Mouse (Mus musculus): ENCODE results near the gene Tmem145. TPM values are rescaled to one million over a fixed set of nuclear protein-coding genes. Genes with fewer than 3 reads are reported as not detected.
A peak's percentile ranks its signal among the peaks of the same experiment; 100 is the strongest.

Gene Tmem145
- polyA plus RNA-seq, 1 experiment from 2014 or later = 10.6 TPM

DNA sequence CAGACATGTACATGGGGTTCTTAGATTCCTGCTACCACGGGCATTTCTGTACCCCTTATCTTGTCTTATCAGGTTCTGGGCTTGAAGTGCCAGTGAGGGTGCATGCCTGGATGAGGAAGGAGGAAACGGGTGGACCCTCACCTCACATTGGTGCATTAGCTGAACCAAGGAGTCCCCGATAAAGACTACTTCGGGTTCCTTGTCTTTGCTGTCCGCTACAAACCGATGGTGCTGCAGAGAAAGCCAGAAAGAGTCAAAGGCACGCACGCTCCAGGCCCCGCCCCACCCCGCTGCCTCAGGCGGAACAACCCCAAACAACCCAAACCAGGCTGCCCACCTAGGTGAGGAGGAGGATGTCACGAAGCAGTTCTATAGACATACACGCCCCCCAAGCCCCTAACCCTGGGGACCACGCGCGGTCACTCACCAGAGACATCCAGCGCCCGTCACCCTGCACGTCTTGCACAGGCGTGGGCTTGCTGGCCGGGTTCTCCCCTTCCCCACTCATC, 8.9 kb upstream of the Tmem145 start:
- H3K36me3 ChIP-seq (ENCODE audit: control insufficient read depth, insufficient read depth, low read length) = peaks cover 11% of the 10 kb centered on the region
- H3K4me2 ChIP-seq (replicated peaks; ENCODE audit: low read depth, low read length) = peak overlapping the region; percentile 75
- H3K9ac ChIP-seq (ENCODE audit: low read depth, low read length) = peak overlapping the region; percentile 85
- H3K4me3 ChIP-seq (ENCODE audit: low read depth, low read length) = peak overlapping the region; percentile 78
- peak; percentile 64 for DNase-seq (ENCODE audit: low spot score)
- ATAC-seq (ENCODE audit: low FRiP score) = no peak
- no peaks in the 10 kb centered on the region for H3K27me3 ChIP-seq (ENCODE audit: control insufficient read depth, insufficient read depth, low read length)
- peak overlapping the region; percentile 87 for H3K27ac ChIP-seq (ENCODE audit: low read depth, low read length)
- no peaks in the 10 kb centered on the region for H3K4me1 ChIP-seq (replicated peaks; ENCODE audit: control insufficient read depth, insufficient read depth, low read length)
- H3K9me3 ChIP-seq (ENCODE audit: control insufficient read depth, low read length) = no peaks in the 10 kb centered on the region
- under 1% methylated on average over 21 of the region's 21 CpGs for WGBS

DNA sequence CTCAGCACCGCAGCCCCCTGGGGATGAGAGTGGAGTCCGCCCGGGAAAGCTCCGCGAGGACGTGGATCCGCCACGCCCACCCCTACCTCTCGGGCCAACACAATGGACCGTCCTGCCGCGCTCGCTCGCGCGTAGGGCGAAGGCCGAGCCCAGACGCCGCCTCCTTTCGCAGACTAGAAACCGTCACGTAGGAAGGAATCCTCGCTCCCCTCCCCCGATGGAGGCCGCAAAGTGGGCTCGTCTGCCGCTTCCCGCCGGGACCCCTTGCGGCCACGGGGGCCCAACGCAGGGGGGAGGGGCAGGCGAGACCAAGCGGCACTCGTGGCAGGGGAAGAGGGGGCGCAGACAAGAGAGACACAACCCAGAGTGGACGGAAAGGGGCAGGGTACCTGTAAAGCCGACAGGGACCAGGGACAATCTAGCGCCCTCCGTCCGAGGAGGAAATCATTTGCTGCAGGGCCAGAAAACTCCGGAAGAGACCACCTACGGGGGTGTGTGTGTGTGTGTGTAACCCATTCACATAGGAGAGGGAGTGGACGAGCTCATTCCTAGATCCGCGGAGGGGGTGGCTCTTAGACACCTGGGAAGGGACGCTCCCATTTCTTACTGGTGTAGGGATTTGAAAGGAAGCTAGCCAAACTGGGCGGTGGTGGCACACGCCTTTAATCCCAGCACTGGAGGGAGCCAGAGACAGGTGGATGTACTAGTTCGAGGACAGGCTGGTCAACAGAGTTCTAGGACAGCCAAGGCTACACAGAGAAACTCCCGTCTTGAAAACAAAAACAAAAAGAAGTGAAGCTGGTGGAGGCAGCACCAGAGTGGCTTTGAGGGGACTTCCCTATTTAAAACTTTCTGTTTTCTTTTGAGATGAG, 8.2 kb upstream of the Tmem145 start, which contains the start of gene Pafah1b3:
TSS of gene Pafah1b3 (minus strand) at position 533 of the 872 bp plus-strand sequence.
- peaks cover 8% of the 10 kb centered on the region for H3K36me3 ChIP-seq (ENCODE audit: control insufficient read depth, insufficient read depth, low read length)
- no peaks in the 10 kb centered on the region for H3K4me1 ChIP-seq (replicated peaks; ENCODE audit: control insufficient read depth, insufficient read depth, low read length)
- peak within 1 kb of the TSS; percentile 87 for H3K27ac ChIP-seq (ENCODE audit: low read depth, low read length)
- H3K27me3 ChIP-seq (ENCODE audit: control insufficient read depth, insufficient read depth, low read length) = no peaks in the 10 kb centered on the region
- H3K4me2 ChIP-seq (replicated peaks; ENCODE audit: low read depth, low read length) = peak within 1 kb of the TSS; percentile 75
- under 1% methylated on average over 52 of the region's 52 CpGs for WGBS
- H3K4me3 ChIP-seq (ENCODE audit: low read depth, low read length) = peak within 1 kb of the TSS; percentile 78
- DNase-seq (ENCODE audit: low spot score) (peak; percentile 94), ATAC-seq (ENCODE audit: low FRiP score) (peak; percentile 94)
- H3K9ac ChIP-seq (ENCODE audit: low read depth, low read length) = peak within 1 kb of the TSS; percentile 85
- no peaks in the 10 kb centered on the region for H3K9me3 ChIP-seq (ENCODE audit: control insufficient read depth, low read length)

DNA sequence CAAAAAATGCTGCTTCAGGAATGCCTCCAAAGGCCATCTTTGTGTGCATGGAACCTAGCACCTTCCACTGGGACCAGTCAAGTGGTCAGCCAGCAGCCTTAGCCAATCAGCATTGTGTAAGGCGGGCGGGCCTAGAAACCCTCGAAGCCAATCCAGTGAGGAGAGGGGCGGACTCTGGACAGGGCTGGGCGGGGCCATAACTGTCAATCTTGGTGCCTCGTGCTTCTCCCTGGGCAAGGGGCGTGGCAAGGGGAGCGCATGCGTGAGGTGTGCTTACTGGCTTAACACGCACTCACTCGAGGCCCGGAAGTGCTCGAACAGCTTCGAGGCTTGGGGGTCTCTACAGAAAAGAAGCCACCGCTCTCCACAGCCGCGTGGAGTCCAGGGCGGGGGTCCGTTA, 4.8 kb upstream of the Tmem145 start, which contains the start of gene Prr19:
TSS of gene Prr19 (plus strand) at position 349 of the 400 bp plus-strand sequence.
- H3K4me1 ChIP-seq (replicated peaks; ENCODE audit: control insufficient read depth, insufficient read depth, low read length) = no peaks in the 10 kb centered on the region
- H3K4me2 ChIP-seq (replicated peaks; ENCODE audit: low read depth, low read length) = no peak within 1 kb of the TSS
- 49% methylated on average over 19 of the region's 19 CpGs for WGBS
- DNase-seq (ENCODE audit: low spot score) = peak; percentile 68
- no peak within 1 kb of the TSS for H3K4me3 ChIP-seq (ENCODE audit: low read depth, low read length)
- ATAC-seq (ENCODE audit: low FRiP score) = no peak
- no peaks in the 10 kb centered on the region for H3K27me3 ChIP-seq (ENCODE audit: control insufficient read depth, insufficient read depth, low read length)
- H3K36me3 ChIP-seq (ENCODE audit: control insufficient read depth, insufficient read depth, low read length) = peaks cover under 1% of the 10 kb centered on the region; the same call in 1 of the 2 replicates
- H3K27ac ChIP-seq (ENCODE audit: low read depth, low read length) = no peak within 1 kb of the TSS
- H3K9me3 ChIP-seq (ENCODE audit: control insufficient read depth, low read length) = no peaks in the 10 kb centered on the region
- no peak within 1 kb of the TSS for H3K9ac ChIP-seq (ENCODE audit: low read depth, low read length)

DNA sequence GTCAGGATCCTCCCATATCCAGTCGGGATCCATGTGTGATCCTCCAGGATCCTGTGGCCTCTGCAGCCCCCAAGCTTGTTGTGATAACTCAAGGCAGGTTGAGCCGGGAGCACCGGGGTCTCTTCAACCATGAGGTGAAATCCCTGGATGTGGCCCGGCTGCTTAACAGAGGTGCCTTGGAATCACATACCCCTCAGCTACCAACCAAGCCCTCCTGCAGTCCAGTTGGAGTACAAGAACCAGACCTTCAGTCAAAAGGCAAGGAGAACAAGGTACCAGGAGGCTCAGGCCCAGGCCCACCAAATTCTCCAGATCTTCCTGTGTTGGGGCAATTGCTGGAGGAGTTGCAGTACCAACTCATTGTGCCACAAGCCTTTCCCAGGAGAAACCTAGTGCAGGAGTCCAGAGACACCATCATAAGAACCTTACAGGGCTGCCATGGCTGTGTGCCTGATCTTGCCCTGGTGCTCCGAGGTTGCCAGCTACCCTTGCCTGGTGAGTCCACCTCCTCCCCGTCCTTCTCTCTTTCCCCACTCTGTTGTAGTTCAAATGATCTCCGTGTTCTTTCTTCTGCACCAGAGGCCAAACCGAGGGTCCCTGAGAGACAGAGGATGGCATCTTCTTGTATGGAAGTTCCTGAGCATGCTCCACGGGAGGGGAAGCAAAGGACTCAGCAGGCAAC, 2.8 kb upstream of the Tmem145 start:
- no peak overlapping the region for H3K4me3 ChIP-seq (ENCODE audit: low read depth, low read length)
- H3K9ac ChIP-seq (ENCODE audit: low read depth, low read length) = no peak overlapping the region
- DNase-seq (ENCODE audit: low spot score) = no peak
- H3K27me3 ChIP-seq (ENCODE audit: control insufficient read depth, insufficient read depth, low read length) = no peaks in the 10 kb centered on the region
- H3K4me2 ChIP-seq (replicated peaks; ENCODE audit: low read depth, low read length) = no peak overlapping the region
- H3K4me1 ChIP-seq (replicated peaks; ENCODE audit: control insufficient read depth, insufficient read depth, low read length) = no peaks in the 10 kb centered on the region
- ATAC-seq (ENCODE audit: low FRiP score) = no peak
- 66% methylated on average over 9 of the region's 9 CpGs for WGBS
- no peaks in the 10 kb centered on the region for H3K36me3 ChIP-seq (ENCODE audit: control insufficient read depth, insufficient read depth, low read length)
- no peaks in the 10 kb centered on the region for H3K9me3 ChIP-seq (ENCODE audit: control insufficient read depth, low read length)
- H3K27ac ChIP-seq (ENCODE audit: low read depth, low read length) = no peak overlapping the region

DNA sequence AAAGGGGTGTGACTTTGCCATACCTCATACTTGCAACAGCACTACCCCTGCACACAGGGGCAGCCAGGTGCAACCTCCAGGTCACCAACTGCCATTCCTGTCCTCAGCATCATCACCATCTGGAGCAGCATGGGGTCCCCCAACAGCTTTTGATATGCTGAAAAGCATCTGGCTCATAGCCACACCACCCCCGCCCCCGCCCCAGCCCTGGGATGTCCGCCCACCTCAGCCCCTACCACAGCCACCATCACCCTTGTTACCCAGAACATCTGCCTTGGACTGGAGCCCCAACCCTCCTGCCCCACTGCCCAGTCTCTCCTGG, 2.3 kb upstream of the Tmem145 start:
- H3K4me3 ChIP-seq (ENCODE audit: low read depth, low read length) = no peak overlapping the region
- no peaks in the 10 kb centered on the region for H3K9me3 ChIP-seq (ENCODE audit: control insufficient read depth, low read length)
- H3K27ac ChIP-seq (ENCODE audit: low read depth, low read length) = no peak overlapping the region
- no peaks in the 10 kb centered on the region for H3K4me1 ChIP-seq (replicated peaks; ENCODE audit: control insufficient read depth, insufficient read depth, low read length)
- no peak for DNase-seq (ENCODE audit: low spot score)
- ATAC-seq (ENCODE audit: low FRiP score) = no peak
- H3K36me3 ChIP-seq (ENCODE audit: control insufficient read depth, insufficient read depth, low read length) = no peaks in the 10 kb centered on the region
- no peaks in the 10 kb centered on the region for H3K27me3 ChIP-seq (ENCODE audit: control insufficient read depth, insufficient read depth, low read length)
- WGBS = 64% methylated on average over 3 of the region's 3 CpGs
- H3K4me2 ChIP-seq (replicated peaks; ENCODE audit: low read depth, low read length) = no peak overlapping the region
- no peak overlapping the region for H3K9ac ChIP-seq (ENCODE audit: low read depth, low read length)

DNA sequence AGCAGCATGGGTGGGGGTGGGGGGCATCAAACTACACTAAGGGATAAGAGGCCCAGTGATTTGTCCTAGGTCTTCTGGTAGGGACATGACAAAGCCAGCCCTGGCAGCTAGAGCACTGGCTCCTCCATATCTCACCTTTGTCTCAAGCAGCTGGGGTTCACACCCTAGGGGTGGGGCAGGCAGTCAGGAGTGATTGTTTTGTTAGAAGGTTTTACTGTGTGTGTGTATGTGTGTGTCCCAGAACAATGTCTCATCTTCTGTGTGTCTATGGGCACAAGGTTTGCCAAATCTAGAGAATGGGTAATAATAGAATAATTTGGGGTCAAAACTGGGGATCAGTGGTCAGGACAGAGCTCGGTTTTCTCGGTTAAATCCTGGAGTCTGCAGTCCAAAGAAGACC, 425 bp upstream of the Tmem145 start:
- H3K4me1 ChIP-seq (replicated peaks; ENCODE audit: control insufficient read depth, insufficient read depth, low read length) = no peaks in the 10 kb centered on the region
- H3K4me2 ChIP-seq (replicated peaks; ENCODE audit: low read depth, low read length) = peak overlapping the region; percentile 79
- peak overlapping the region; percentile 65 for H3K9ac ChIP-seq (ENCODE audit: low read depth, low read length)
- no peaks in the 10 kb centered on the region for H3K9me3 ChIP-seq (ENCODE audit: control insufficient read depth, low read length)
- H3K27ac ChIP-seq (ENCODE audit: low read depth, low read length) = no peak overlapping the region
- ATAC-seq (ENCODE audit: low FRiP score) (peak; percentile 31; the same call in 1 of the 2 replicates), DNase-seq (ENCODE audit: low spot score) (no peak)
- no peaks in the 10 kb centered on the region for H3K36me3 ChIP-seq (ENCODE audit: control insufficient read depth, insufficient read depth, low read length)
- H3K4me3 ChIP-seq (ENCODE audit: low read depth, low read length) = peak overlapping the region; percentile 53
- no peaks in the 10 kb centered on the region for H3K27me3 ChIP-seq (ENCODE audit: control insufficient read depth, insufficient read depth, low read length)
- WGBS = 0% methylated on average over 2 of the region's 2 CpGs

DNA sequence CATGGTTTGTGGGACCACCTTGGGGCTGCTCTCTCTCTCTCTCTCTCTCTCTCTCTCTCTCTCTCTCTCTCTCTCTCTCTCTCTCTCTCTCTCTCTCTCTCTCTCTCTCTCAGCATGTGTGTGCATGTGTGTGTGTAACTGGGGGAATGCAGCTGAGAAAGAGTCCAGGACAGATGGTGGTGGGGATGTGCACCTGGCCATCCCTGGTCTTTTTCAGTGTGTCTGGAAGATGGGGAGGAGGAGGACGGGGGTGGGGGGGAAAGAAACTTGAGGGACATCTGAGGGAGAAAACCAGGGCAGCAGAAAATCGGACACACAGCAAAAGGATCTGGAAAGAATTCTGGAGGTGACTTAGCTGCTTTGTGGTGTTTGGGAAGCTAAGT, 699 bp downstream of the Tmem145 start:
- no peaks in the 10 kb centered on the region for H3K9me3 ChIP-seq (ENCODE audit: control insufficient read depth, low read length)
- peaks cover 3% of the 10 kb centered on the region; the same call in 1 of the 2 replicates for H3K27me3 ChIP-seq (ENCODE audit: control insufficient read depth, insufficient read depth, low read length)
- H3K9ac ChIP-seq (ENCODE audit: low read depth, low read length) = no peak overlapping the region
- no peaks in the 10 kb centered on the region for H3K36me3 ChIP-seq (ENCODE audit: control insufficient read depth, insufficient read depth, low read length)
- DNase-seq (ENCODE audit: low spot score) (no peak), ATAC-seq (ENCODE audit: low FRiP score) (no peak)
- peak overlapping the region; percentile 53 for H3K4me3 ChIP-seq (ENCODE audit: low read depth, low read length)
- no peaks in the 10 kb centered on the region for H3K4me1 ChIP-seq (replicated peaks; ENCODE audit: control insufficient read depth, insufficient read depth, low read length)
- peak overlapping the region; percentile 79 for H3K4me2 ChIP-seq (replicated peaks; ENCODE audit: low read depth, low read length)
- WGBS = 33% methylated on average over 2 of the region's 2 CpGs
- peak overlapping the region; percentile 51; the same call in 1 of the 2 replicates for H3K27ac ChIP-seq (ENCODE audit: low read depth, low read length)

DNA sequence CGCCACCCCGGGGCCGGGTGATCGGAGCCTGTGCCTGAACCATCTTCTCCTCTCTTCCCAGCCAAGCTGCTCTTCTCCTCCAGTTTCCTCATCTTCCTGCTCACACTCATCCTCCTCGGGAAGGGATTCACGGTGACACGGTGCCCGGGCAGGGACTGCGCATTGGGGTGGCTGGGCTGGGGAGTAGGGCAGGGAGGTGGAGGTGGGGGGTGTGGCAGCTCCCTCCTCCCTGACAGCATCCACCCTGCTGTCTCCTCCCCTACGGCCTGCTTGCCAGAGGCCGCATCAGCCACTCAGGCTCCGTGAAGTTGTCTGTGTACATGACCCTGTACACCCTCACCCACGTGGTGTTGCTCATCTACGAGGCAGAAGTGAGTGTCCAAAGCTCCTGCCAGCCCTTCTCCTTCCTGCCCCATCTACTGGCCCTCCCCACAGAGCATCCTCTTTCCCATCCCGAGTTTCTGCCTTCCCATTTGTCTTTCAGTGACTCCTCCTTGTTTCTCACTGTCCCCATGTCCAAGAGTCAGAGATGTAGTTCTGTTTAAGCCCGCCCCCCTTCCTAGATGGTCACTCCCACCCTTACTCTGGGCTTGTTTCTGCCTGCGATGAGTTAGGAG, 2.9 kb downstream of the Tmem145 start:
- no peaks in the 10 kb centered on the region for H3K4me1 ChIP-seq (replicated peaks; ENCODE audit: control insufficient read depth, insufficient read depth, low read length)
- DNase-seq (ENCODE audit: low spot score) (no peak), ATAC-seq (ENCODE audit: low FRiP score) (no peak)
- H3K36me3 ChIP-seq (ENCODE audit: control insufficient read depth, insufficient read depth, low read length) = no peaks in the 10 kb centered on the region
- H3K9me3 ChIP-seq (ENCODE audit: control insufficient read depth, low read length) = no peaks in the 10 kb centered on the region
- 66% methylated on average over 16 of the region's 17 CpGs for WGBS
- H3K9ac ChIP-seq (ENCODE audit: low read depth, low read length) = no peak overlapping the region
- no peak overlapping the region for H3K4me2 ChIP-seq (replicated peaks; ENCODE audit: low read depth, low read length)
- no peak overlapping the region for H3K27ac ChIP-seq (ENCODE audit: low read depth, low read length)
- H3K27me3 ChIP-seq (ENCODE audit: control insufficient read depth, insufficient read depth, low read length) = peaks cover 16% of the 10 kb centered on the region
- no peak overlapping the region for H3K4me3 ChIP-seq (ENCODE audit: low read depth, low read length)

Data from hindbrain, embryonic 11.5 days (tissue).